Mouse (Mus musculus): ENCODE measurements around the gene Slc19a2. TPM values are rescaled to one million over a fixed set of nuclear protein-coding genes. Genes with fewer than 3 reads are reported as not detected.
A peak's percentile ranks its signal among the peaks of the same experiment; 100 is the strongest.

Slc19a2 gene
- total RNA-seq, 1 experiment from 2014 or later = 8.1 TPM

DNA sequence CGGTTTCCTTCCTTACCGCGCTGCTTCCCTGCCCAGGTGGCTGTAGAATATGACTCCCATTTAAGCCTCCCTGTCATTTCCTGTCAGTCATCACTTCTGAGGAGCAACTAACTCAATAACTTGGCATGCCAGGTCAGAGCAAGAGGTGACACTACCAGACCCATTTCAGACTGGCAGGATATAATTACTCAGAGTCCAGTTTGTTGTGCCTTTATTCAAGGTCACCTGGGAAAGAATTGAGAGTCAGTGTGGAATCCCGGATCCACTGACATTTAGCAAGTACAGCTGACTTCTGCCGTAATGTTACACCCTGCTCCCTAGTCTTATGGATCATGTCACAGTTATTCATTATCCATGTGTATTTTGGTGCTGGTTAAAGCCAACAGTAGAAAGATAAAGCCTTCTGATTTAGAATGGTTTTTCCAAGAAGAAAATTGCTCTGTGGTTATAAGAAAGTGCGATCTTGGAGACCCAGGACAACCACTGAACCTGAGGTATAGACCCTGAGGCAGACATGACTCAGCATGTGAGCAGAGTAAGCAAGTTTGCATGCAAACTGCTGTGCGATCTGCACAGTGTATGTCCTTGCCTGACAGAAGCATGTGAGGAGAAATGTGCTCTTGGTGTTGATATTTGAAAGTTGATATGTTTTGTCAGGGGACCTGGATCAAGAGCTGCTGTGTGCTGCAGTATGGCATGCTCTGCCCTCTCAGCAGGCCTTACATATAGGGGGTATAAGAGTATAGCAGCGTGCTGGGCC, 1.7 kb downstream of the Slc19a2 start:
- no peak for ATAC-seq (ENCODE audit: extremely low read depth, insufficient number of reproducible peaks, low FRiP score, poor library complexity, severe bottlenecking)

DNA sequence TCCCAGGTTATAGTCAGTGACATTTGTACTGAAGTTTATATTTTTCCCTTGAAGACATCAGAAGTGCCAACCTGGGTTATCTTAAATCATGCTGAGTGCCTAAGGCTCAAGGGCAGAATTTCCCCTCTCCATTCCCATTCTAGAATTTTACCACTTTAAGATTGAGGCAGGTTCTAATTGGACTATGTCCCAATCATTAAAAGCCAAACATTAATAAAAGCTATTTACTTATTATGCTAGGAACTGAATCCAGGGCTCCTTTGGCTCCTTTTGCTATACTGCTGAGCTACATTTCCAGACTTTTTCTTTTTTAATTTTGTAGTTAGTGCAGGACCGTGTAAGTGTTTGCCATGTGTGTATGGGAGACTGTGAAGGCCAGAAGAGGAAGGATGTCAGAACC, 2.6 kb downstream of the Slc19a2 start:
- no peak for ATAC-seq (ENCODE audit: extremely low read depth, insufficient number of reproducible peaks, low FRiP score, poor library complexity, severe bottlenecking)

DNA sequence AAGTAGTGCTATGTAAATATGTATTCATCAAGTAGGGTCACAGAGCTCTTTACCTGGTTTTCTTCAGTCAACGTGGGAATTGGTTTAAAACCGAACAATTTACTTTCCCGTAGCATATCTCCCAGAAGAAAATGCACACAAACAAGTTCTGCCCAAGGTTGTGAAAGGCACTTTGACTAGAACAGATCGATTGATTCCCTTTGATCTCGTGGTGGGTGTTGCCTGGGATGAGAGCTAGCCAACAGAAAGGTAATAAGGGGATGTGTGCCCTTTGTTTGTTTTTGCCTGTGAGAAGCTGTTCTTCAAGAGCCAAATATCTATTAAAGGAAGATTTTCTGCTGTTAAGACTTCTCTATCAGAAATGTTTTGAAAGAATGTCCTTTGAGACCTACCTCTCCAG, 3.7 kb downstream of the Slc19a2 start:
- ATAC-seq (ENCODE audit: extremely low read depth, insufficient number of reproducible peaks, low FRiP score, poor library complexity, severe bottlenecking) = no peak

DNA sequence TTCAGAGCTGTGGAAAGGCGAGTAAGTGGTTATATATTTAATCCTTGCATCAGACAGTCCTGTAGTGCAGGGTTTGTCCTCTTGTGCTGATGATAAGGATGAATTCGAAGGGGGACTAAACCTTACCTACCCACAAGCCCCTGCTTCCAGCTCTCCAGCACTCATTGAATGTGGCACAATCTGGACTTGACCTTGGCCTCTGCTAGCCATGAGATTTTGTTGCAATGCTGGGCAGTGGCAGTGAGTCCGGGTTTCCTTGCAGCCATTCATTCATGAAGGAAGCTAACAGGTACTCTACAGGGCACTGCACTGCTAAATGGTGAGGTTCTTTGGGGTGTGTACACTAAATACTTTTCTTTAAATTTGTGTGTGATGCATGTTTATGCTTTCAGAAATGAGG, 6.0 kb downstream of the Slc19a2 start:
- ATAC-seq (ENCODE audit: extremely low read depth, insufficient number of reproducible peaks, low FRiP score, poor library complexity, severe bottlenecking) = no peak

DNA sequence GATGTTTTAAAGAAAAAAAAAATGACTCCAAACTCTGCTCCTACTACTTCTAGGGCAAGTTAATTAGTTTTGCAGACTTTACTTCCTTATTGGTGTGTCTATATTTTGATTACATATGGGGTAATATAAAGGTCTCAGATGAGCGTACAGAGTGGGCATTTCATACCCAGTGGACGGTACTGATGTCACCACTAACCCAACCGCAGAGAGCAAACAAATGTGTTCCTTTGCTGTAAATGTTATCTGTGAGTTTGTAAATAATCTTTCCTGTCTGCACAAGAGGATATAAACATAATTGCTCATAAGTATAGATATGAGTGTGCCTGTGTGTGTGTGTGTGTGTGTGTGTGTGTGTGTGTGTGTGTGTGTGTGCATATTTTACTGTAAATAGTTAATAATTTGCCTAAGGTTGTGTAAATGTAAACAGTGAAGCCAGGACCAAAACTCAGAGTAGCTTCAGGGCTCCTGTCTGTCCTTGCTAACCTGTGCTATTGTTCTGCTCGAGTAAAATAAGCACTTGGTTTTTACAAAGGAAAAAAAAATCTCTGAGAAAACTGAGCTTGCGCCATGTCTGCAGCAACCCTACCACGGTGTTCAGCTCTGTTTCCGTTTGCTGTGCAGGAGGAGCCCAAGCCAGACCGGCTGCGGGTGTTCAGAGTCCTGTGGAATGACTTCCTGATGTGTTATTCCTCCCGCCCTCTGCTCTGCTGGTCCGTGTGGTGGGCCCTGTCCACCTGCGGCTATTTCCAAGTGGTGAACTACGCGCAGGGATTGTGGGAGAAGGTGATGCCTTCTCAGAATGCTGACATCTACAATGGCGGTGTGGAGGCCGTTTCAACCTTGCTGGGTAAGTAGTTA, 11.6 kb downstream of the Slc19a2 start:
- ATAC-seq (ENCODE audit: extremely low read depth, insufficient number of reproducible peaks, low FRiP score, poor library complexity, severe bottlenecking) = no peak

DNA sequence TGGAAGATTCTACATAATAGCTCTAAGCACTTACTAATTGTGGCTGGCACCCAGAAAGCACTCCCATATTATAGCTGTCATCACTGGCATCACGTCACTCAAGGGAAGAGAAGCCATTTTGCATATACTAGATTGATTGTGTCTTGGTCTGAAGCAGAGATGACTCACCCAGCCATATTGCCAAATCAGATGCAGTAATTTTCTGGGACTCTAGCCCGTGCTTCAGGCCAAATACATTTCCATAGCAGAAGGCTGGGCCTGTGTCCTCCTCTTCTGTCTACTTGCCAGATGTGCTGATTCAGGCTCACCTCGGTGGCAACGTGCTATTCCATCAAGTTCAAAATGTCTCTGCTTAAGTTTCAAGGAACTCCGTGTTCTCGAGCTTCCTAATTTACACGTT, 12.7 kb downstream of the Slc19a2 start:
- no peak for ATAC-seq (ENCODE audit: extremely low read depth, insufficient number of reproducible peaks, low FRiP score, poor library complexity, severe bottlenecking)

DNA sequence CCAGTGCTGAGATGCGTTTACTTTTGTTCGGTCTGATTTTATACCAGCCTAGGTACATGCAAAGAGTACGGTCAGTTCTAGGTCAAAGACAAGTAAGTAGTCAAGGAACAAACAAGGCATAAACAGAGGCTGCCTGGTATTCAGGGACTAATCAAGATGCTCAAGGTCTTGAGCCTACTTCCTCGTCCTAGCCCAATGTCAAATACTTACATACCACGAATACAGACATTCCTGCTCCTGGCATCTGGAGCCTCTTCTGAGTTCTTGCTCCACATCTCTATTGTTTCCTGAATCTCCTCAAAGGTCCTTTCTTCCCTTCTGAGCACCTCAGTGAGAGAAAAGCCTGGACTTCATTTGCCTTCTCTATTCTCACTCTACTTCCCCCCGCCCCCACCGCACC, 22.1 kb downstream of the Slc19a2 start:
- ATAC-seq (ENCODE audit: extremely low read depth, insufficient number of reproducible peaks, low FRiP score, poor library complexity, severe bottlenecking) = no peak

DNA sequence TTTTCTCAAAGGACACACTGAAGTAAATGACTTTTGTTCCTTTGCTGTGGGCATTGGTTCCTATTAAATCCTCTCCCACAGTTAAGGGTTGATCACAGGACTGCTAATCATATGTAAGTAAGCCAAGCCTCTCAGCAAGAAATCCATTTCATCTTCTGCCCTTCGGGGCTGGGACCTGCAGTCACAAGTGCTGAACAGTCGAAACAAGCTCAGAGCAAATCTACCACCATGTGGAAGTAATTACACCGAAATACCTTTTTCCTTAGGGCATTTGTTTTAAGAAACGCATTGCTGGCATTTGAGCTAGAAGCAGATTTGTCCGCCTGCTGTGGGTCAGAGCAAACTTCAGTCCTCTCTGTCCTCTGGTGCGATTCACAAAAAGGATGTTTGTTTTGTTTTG, 24.8 kb downstream of the Slc19a2 start:
- ATAC-seq (ENCODE audit: extremely low read depth, insufficient number of reproducible peaks, low FRiP score, poor library complexity, severe bottlenecking) = no peak

DNA sequence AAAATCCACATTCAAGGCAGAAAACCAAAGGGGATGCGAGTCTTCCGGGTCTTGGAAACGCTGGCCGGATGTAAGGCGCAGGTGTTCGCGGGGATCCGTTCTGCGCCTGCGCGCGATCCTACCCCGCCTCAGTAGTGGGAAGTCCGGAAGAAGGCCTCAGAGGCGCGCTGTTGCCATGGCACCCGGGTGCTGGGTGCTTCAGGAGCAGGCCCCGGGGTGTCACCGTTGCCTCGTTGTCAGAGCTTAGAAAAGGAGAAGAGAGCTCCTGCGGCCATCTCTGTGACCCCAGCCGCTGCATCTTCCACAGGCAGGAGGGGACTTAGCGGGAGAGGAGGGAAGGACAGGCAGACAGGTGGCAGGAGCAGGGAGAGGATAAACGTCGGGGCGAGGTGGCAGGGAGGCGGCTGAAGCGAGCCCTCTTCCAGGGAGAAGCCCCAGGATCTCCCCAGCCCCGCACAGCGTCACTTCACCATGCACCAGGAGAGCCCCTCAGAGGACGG, 26.7 kb downstream of the Slc19a2 start, which contains the start of gene Ccdc181:
Gene Ccdc181 (plus strand): TSS at position 131 of the 500 bp plus-strand sequence.
- peak; percentile 98 for ATAC-seq (ENCODE audit: extremely low read depth, insufficient number of reproducible peaks, low FRiP score, poor library complexity, severe bottlenecking)

DNA sequence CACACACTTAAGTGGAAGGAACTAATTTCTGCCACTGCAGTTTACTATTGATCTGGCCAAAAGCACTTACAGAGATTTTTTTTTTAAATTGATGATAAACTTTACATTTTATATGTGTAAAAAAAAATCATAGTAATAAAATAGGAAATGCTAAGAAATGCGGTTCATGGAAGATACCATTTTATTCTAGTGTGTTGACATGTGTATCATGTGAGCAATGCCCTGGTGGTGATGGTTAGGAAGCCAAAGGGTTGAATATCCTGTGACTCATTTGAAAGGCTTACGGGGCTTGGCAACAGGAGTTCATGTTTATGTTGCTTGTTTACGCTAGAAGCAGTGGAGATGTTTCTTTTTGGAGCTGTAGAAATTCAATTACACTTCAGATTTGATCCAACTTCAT, 27.7 kb downstream of the Slc19a2 start:
- no peak for ATAC-seq (ENCODE audit: extremely low read depth, insufficient number of reproducible peaks, low FRiP score, poor library complexity, severe bottlenecking)

DNA sequence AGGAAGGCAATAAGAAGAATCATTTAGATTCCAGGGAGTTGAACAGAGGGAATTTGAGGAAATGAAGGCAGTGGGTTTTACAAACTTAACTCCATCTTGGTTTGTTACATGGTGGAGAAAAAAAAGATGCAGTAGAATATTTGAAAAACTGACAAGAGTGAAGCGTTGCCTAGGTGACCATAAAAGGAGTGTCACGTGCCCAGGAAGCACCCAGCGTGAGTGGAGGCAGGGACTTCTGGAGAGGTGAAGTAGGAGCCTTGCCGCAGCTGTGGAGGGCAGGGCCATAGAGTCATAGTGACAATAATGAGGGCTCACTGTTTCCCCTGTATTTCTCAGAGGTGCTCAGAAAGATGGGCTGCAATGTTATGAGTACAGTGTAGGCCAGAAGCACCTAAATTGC, 30.5 kb downstream of the Slc19a2 start:
- no peak for ATAC-seq (ENCODE audit: extremely low read depth, insufficient number of reproducible peaks, low FRiP score, poor library complexity, severe bottlenecking)

DNA sequence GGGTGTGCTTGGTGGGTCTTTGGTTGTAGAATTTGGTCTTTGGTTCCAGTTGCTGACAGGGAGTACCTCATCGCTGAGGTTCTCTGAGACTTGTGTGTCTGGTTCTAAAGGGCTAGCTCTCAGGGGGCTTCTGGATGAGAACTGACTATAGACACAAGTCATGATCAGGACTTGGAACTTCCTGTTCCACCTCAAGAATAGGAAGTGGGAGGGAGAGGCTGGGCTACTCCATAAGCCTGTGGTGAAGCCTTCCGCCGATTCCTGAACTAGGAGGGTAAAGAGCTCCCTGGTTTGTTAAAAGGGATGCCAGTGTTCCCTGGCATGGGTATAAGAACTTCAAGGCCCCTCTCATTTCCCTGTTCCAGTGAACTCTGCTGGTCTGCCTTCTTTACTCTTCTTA, 35.2 kb downstream of the Slc19a2 start:
- no peak for ATAC-seq (ENCODE audit: extremely low read depth, insufficient number of reproducible peaks, low FRiP score, poor library complexity, severe bottlenecking)

DNA sequence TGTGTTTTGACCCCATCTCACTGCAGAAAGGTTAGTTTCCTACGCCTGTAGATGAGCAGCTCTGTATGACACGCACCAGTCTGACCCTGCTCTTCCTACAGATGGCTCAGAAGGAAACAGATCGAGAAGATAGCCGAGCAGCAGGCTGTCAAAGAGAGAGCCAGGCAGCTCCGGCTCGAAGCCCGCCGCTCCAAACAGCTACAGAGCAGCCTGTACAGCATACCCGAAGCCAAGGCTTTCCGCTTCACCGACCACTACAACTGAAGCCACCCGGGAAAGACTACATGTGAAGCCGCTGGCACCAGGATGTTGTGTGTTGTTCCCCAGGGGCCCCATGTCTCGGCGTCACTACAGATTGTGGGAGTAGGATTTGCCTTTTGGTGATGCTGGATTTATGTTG, 38.6 kb downstream of the Slc19a2 start:
- no peak for ATAC-seq (ENCODE audit: extremely low read depth, insufficient number of reproducible peaks, low FRiP score, poor library complexity, severe bottlenecking)

DNA sequence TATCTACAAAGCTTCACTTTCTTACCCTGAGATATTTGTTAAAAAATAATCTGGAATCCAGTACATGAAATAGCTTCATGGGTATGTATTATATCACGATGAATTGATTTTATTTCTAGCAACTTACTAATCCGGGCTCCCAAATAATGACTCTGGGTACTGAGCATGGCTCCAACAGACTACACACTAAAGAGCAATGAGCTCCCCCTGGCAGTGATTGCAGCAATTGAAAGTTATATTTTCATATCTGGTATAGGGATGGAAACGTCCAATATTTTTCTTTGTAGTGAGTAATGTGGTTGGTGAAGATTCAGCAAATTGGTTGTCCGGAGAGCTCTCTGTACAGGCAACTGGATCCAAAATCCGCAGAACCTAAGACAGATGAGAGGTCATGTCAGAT, 43.2 kb downstream of the Slc19a2 start:
- ATAC-seq (ENCODE audit: extremely low read depth, insufficient number of reproducible peaks, low FRiP score, poor library complexity, severe bottlenecking) = no peak

DNA sequence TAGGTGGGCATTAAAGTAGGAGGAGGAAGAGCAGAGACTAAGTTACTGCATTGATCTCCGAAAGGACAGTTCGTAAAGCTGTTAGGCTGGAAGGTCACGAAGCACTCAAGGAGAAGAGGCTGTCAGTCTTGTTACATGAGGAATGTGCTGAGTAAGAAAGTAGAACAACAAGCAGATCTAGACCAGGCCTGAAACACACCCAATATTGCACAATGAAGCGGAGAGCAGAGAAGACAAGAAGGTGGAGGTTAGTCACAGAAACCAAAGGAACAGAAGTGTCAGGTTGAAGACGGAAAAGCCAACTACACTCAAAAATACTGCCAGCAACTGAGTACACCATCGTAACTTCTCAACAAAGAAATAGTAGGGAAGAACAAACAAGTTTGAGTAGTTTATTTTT, 45.2 kb downstream of the Slc19a2 start:
- ATAC-seq (ENCODE audit: extremely low read depth, insufficient number of reproducible peaks, low FRiP score, poor library complexity, severe bottlenecking) = no peak

DNA sequence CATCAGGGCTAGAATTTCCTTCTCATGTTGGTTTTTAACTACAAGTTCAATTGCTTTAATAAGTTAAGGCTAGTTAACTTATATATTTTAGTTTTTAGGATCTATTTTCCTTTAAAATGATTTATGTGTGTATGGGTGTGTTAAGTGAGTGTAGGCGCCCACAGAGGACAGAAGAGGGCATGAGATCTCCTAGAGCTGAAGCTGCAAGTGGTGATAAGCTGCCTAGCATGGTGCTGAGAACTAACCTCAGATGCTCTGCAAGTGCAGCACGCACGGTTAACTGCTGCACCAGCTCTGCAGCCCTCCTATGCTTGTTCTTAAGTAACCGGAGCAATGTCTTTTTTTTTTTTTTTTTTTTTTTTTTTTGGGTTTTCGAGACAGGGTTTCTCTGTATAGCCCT, 47.6 kb downstream of the Slc19a2 start:
- ATAC-seq (ENCODE audit: extremely low read depth, insufficient number of reproducible peaks, low FRiP score, poor library complexity, severe bottlenecking) = no peak

DNA sequence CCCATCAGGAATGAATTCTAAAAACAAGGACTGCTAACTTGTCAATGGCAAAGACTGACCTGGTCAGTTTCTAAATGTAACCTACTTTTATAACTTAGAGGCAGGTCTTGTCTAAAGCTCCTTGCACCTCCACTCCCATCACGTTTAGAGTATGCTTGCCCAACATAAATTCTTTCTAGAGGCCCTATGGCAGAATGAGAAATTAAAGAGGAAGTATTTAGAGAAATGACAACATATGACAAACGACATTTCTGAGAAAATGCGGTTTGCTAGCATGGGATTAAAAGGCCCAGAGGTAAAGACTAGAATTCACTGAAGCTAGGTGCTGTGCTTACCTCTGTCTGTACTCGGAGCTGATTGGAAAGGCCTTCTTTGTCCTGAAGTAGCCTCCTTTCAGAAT, 53.1 kb downstream of the Slc19a2 start:
- no peak for ATAC-seq (ENCODE audit: extremely low read depth, insufficient number of reproducible peaks, low FRiP score, poor library complexity, severe bottlenecking)

DNA sequence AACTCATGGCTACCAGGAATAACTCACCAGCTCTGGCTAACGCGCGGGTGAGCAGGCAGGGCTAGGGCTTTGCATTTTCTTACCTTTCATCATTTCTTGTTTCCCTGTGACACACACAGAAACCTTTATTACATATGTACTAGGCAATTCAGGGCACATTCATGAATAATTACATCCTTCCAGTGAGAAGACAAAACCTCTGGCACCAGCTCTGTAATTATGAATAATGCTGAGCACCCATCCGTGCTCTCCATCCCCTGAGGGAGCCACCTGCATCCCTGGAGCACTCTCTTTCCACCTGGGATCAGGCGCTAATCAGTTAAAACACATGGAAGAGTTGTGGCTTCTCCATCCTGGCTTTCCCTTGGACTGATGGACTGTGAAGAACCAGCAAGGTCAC, 55.0 kb downstream of the Slc19a2 start, which contains the start of gene Nme7:
Gene Nme7 (plus strand): TSS at position 301 of the 400 bp plus-strand sequence.
- ATAC-seq (ENCODE audit: extremely low read depth, insufficient number of reproducible peaks, low FRiP score, poor library complexity, severe bottlenecking) = no peak

DNA sequence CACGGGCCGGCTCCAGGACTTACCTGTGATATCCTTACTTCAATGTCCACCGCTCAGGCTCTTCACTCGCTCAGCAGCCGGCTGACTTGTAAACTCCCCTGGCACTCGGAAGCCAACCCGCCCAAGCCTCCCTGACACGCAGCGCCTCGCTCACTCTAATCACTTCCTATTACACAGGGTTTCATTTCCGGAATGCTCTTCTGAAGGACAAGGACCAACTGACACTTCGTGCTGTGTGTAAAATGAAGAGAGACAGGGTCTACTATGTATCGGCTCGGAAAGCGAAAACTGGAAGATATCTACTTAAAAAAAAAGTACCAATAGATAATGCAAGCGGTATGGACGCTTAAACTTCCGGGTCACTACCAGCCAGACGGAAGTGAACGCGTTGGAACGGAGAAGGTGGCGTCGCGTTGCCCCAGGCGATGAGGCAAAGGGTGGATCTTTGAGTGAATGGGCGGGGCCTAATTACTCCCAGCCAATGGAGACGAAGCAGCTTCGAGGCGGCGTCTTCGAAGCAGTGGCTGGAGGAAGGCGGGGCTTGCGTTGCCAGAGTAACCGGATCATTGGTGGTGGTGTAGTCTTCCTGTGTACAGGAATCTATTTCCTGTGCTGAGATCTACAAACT, 58.4 kb downstream of the Slc19a2 start, which contains the start of gene Blzf1:
Gene Blzf1 (minus strand): TSS at position 366 of the 628 bp plus-strand sequence.
- ATAC-seq (ENCODE audit: extremely low read depth, insufficient number of reproducible peaks, low FRiP score, poor library complexity, severe bottlenecking) = peak; percentile 99

Data from neutrophil, adult 5-6 weeks (primary cell).